ENCODE assay signal across 15 mouse cellular contexts in genomic region chr3:144551416-144551815, GRCm38 (mm10). TPM values are rescaled to one million over a fixed set of nuclear protein-coding genes. Genes with fewer than 3 reads are reported as not detected.
A peak's percentile ranks its signal among the peaks of the same experiment; 100 is the strongest.
DNase-seq lines count a peak whose midpoint lies in the region; ATAC-seq and TF ChIP-seq lines count a peak whose summit lies in the region.
"Had no signal": no experiment of that assay in that cellular context is flagged by ENCODE, and none has a peak within 500 bp of the region (broad histone marks: within the 10 kb centered on the region; RNA-seq: fewer than 3 reads in every experiment).

No protein-coding gene starts in this region.

- TF ChIP-seq CTCF in stomach, postnatal 0 days (IDR thresholded peaks at IDR 0.05; ENCODE audit: low read depth): no peak

- ATAC-seq in forebrain, embryonic 14.5 days: no peak
- no peak for ATAC-seq in forebrain, embryonic 11.5 days (replicated peaks; ENCODE audit: low FRiP score)
- no peak for ATAC-seq in stomach, postnatal 0 days (ENCODE audit: low FRiP score, low TSS enrichment)
- no peak for ATAC-seq in hindbrain, embryonic 12.5 days (ENCODE audit: low FRiP score)
- ATAC-seq: intestine, embryonic 16.5 days; midbrain, embryonic 15.5 days had no signal

- no peak for TF ChIP-seq EP300 in stomach, postnatal 0 days (optimal IDR thresholded peaks at IDR 0.05)

- no peak overlapping the region for H3K4me3 ChIP-seq in forebrain, embryonic 14.5 days (ENCODE audit: low read depth, low read length)
- H3K4me3 ChIP-seq in forebrain, embryonic 11.5 days (ENCODE audit: low read depth, low read length): no peak overlapping the region
- H3K4me3 ChIP-seq in stomach, postnatal 0 days (ENCODE audit: low read depth, low read length): no peak overlapping the region
- no peak overlapping the region for H3K4me3 ChIP-seq in hindbrain, embryonic 12.5 days
- H3K4me3 ChIP-seq: heart, embryonic 13.5 days; midbrain, embryonic 15.5 days had no signal

- no peak for DNase-seq in forebrain, embryonic 14.5 days (ENCODE audit: low spot score)
- DNase-seq in forebrain, embryonic 11.5 days (ENCODE audit: low spot score): no peak
- DNase-seq in retina, postnatal 1 day: peak; percentile 52
- DNase-seq in retina, embryonic 14.5 days (ENCODE audit: low spot score): no peak
- peak; percentile 28 for DNase-seq in stomach, postnatal 0 days (ENCODE audit: low spot score)
- no peak for DNase-seq in MN1 (ENCODE audit: low spot score)
- DNase-seq: adrenal gland, postnatal 14 days; cerebellum, adult 8-10 months; kidney, postnatal 25 days; lung, postnatal 4 days had no signal

- H3K9ac ChIP-seq in forebrain, embryonic 14.5 days (ENCODE audit: low read length): no peak overlapping the region
- no peak overlapping the region for H3K9ac ChIP-seq in forebrain, embryonic 11.5 days (ENCODE audit: low read length)
- no peak overlapping the region for H3K9ac ChIP-seq in stomach, postnatal 0 days (ENCODE audit: low read length)
- no peak overlapping the region for H3K9ac ChIP-seq in hindbrain, embryonic 12.5 days
- H3K9ac ChIP-seq: heart, embryonic 13.5 days; liver, embryonic 14.5 days; midbrain, embryonic 15.5 days had no signal

- no peaks in the 10 kb centered on the region for H3K36me3 ChIP-seq in forebrain, embryonic 14.5 days (ENCODE audit: control insufficient read depth, insufficient read depth, low read length)
- no peaks in the 10 kb centered on the region for H3K36me3 ChIP-seq in forebrain, embryonic 11.5 days (ENCODE audit: control insufficient read depth, insufficient read depth, low read length)
- no peaks in the 10 kb centered on the region for H3K36me3 ChIP-seq in stomach, postnatal 0 days (ENCODE audit: control insufficient read depth, insufficient read depth, low read length)
- no peaks in the 10 kb centered on the region for H3K36me3 ChIP-seq in hindbrain, embryonic 12.5 days
- H3K36me3 ChIP-seq: heart, embryonic 13.5 days; midbrain, embryonic 15.5 days had no signal

- 47% methylated on average over 4 of the region's 4 CpGs for WGBS in forebrain, embryonic 14.5 days
- 80% methylated on average over 4 of the region's 4 CpGs for WGBS in forebrain, embryonic 11.5 days
- WGBS in stomach, postnatal 0 days: 38% methylated on average over 4 of the region's 4 CpGs
- 74% methylated on average over 4 of the region's 4 CpGs for WGBS in hindbrain, embryonic 12.5 days

- H3K27me3 ChIP-seq in forebrain, embryonic 14.5 days (replicated peaks; ENCODE audit: control insufficient read depth, insufficient read depth, low read length): no peaks in the 10 kb centered on the region
- no peaks in the 10 kb centered on the region for H3K27me3 ChIP-seq in forebrain, embryonic 11.5 days (ENCODE audit: control insufficient read depth, insufficient read depth, low read length)
- no peaks in the 10 kb centered on the region for H3K27me3 ChIP-seq in stomach, postnatal 0 days (ENCODE audit: control insufficient read depth, insufficient read depth, low read length)
- H3K27me3 ChIP-seq in hindbrain, embryonic 12.5 days: no peaks in the 10 kb centered on the region
- H3K27me3 ChIP-seq: heart, embryonic 13.5 days; midbrain, embryonic 15.5 days had no signal

- peak overlapping the region; percentile 45; the same call in 1 of the 2 replicates for H3K27ac ChIP-seq in forebrain, embryonic 14.5 days (ENCODE audit: low read depth, low read length)
- H3K27ac ChIP-seq in forebrain, embryonic 11.5 days (ENCODE audit: low read depth, low read length): no peak overlapping the region
- no peak overlapping the region for H3K27ac ChIP-seq in stomach, postnatal 0 days (replicated peaks)
- no peak overlapping the region for H3K27ac ChIP-seq in hindbrain, embryonic 12.5 days
- H3K27ac ChIP-seq: heart, embryonic 13.5 days; liver, embryonic 14.5 days; midbrain, embryonic 15.5 days had no signal

- no peaks in the 10 kb centered on the region for H3K9me3 ChIP-seq in forebrain, embryonic 14.5 days (replicated peaks; ENCODE audit: control insufficient read depth, low read length)
- H3K9me3 ChIP-seq in forebrain, embryonic 11.5 days (ENCODE audit: control insufficient read depth, low read length): no peaks in the 10 kb centered on the region
- H3K9me3 ChIP-seq in stomach, postnatal 0 days (ENCODE audit: control insufficient read depth, low read length): no peaks in the 10 kb centered on the region
- no peaks in the 10 kb centered on the region for H3K9me3 ChIP-seq in hindbrain, embryonic 12.5 days (replicated peaks)
- H3K9me3 ChIP-seq: heart, embryonic 13.5 days; midbrain, embryonic 15.5 days had no signal

- H3K4me1 ChIP-seq in forebrain, embryonic 14.5 days (ENCODE audit: control insufficient read depth, insufficient read depth, low read length): peaks cover 38% of the 10 kb centered on the region
- peaks cover 12% of the 10 kb centered on the region for H3K4me1 ChIP-seq in forebrain, embryonic 11.5 days (replicated peaks; ENCODE audit: control insufficient read depth, insufficient read depth, low read length)
- H3K4me1 ChIP-seq in stomach, postnatal 0 days (replicated peaks; ENCODE audit: control insufficient read depth, insufficient read depth): no peaks in the 10 kb centered on the region; the same call in 1 of the 2 replicates
- H3K4me1 ChIP-seq in hindbrain, embryonic 12.5 days: peaks cover 24% of the 10 kb centered on the region

- H3K4me2 ChIP-seq in forebrain, embryonic 14.5 days (ENCODE audit: low read length): no peak overlapping the region
- no peak overlapping the region for H3K4me2 ChIP-seq in forebrain, embryonic 11.5 days (ENCODE audit: low read depth, low read length, severe bottlenecking)
- no peak overlapping the region for H3K4me2 ChIP-seq in stomach, postnatal 0 days (replicated peaks; ENCODE audit: low read depth)
- H3K4me2 ChIP-seq in hindbrain, embryonic 12.5 days (replicated peaks): no peak overlapping the region
- H3K4me2 ChIP-seq: heart, embryonic 13.5 days; midbrain, embryonic 15.5 days had no signal

RNA-seq across cellular contexts. Expression of gene Hs2st1, which starts 18.6 kb away (rescaled TPM):
- 18.3 and 18.6 TPM in 2 replicates for polyA plus RNA-seq in forebrain, embryonic 14.5 days (2014; fragmentation: Nextera tagmentation; extraction: Ambion mirVana)
- 25.3 and 26.8 TPM in 2 replicates for polyA plus RNA-seq in forebrain, embryonic 11.5 days (2014; fragmentation: Nextera tagmentation; extraction: Ambion mirVana)
- polyA plus RNA-seq in stomach, postnatal 0 days (2015; fragmentation: Nextera tagmentation; extraction: Ambion mirVana): 5.1 and 5.8 TPM in 2 replicates
- 24.1 and 25.1 TPM in 2 replicates for polyA plus RNA-seq in hindbrain, embryonic 12.5 days (2016; fragmentation: Nextera tagmentation; extraction: Ambion mirVana)

RNA-seq across cellular contexts. Expression of gene Selenof, which starts 18.7 kb away (rescaled TPM):
- polyA plus RNA-seq in forebrain, embryonic 14.5 days (2014; fragmentation: Nextera tagmentation; extraction: Ambion mirVana): 518 and 577 TPM in 2 replicates
- 385 and 409 TPM in 2 replicates for polyA plus RNA-seq in forebrain, embryonic 11.5 days (2014; fragmentation: Nextera tagmentation; extraction: Ambion mirVana)
- 546 and 560 TPM in 2 replicates for polyA plus RNA-seq in stomach, postnatal 0 days (2015; fragmentation: Nextera tagmentation; extraction: Ambion mirVana)
- 452 and 477 TPM in 2 replicates for polyA plus RNA-seq in hindbrain, embryonic 12.5 days (2016; fragmentation: Nextera tagmentation; extraction: Ambion mirVana)

Comparison
In these comparisons a context has a peak if more than half of its experiments do, and no peak if none do; other contexts are left out.
1. DNase-seq: peak in retina, postnatal 1 day (single experiment) and stomach, postnatal 0 days (single experiment); none in forebrain, embryonic 14.5 days (single experiment), forebrain, embryonic 11.5 days (single experiment), retina, embryonic 14.5 days (single experiment) and MN1 (single experiment).